Mouse (Mus musculus): Measurements from ENCODE around the gene Ankrd39. TPM values are rescaled to one million over a fixed set of nuclear protein-coding genes. Genes with fewer than 3 reads are reported as not detected.

Ankrd39 gene
- polyA plus RNA-seq, 1 experiment = 22.1 TPM

DNA sequence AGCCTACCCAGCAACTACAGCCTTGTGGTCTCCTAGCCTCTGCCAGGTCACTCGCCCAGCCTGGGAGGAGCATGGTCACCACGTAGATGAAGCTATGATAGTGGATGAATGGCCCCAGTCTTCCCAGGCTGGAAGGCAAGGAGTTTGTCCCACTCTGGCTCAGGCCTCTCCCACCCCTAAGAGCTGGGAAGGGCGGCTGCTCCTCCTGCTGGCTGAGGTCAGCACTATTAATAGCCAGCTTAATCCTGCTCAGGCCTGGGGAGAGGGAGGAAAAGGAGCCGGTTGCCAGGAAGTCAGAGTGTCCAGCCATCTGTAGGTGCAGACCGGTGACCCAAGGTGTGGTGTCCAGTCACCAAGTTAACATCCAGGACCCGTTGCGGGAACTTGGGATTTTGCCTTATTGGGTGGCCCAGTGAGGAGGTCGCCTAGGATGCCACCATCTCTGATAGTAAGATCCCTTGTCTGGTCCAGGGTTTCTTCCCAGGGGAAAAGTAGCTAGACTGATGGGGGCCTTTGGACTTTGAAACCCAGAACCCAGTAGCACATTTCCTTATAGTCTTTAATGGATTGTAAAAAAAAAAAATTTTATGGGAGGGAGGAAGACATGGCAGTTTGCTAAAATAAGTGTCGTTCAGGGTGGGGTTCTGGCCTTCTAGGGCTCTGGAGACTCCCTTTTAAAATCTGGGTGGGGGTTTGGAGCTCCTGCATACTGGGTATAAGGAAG lies 54.7 kb downstream of the Ankrd39 start:
- Histone ChIP-seq H3K4me3 (replicated peaks; ENCODE audit: extremely low read depth, low read depth, low read length) (no peak overlapping the region), H3K4me1 (ENCODE audit: control insufficient read depth, insufficient read depth, low read length) (peaks cover 2% of the 10 kb centered on the region)
- 35% methylated on average over 9 of the region's 9 CpGs for WGBS
- DNase-seq = peak; percentile 45
- TF ChIP-seq CTCF (IDR thresholded peaks at IDR 0.05; ENCODE audit: insufficient read depth, low read length) (peak; percentile 38; the same call in 1 of the 2 replicates), POLR2A (IDR thresholded peaks at IDR 0.05; ENCODE audit: borderline replicate concordance, extremely low read depth, low read depth, low read length) (no peak)

DNA sequence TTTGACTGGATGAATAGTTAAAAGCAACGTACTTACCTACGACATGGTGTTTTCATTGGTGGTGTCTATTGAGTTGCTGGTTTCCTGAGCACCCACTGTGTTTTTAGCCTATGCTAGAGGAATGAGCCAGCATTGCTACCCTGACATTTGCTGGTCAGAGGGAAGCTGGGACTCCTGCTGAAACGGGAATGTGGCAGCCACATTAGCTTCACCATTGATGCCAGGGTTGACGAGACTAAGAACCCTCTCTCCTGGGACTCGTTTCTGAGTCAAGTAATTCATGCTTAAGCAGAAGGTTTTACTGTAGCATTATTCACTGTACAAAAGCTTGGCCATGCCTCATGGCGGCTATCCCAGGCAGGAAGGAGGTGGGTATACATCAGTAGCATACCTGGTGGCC lies 57.6 kb downstream of the Ankrd39 start:
- no peak for TF ChIP-seq CTCF (IDR thresholded peaks at IDR 0.05; ENCODE audit: insufficient read depth, low read length)
- no peak overlapping the region for H3K4me3 ChIP-seq (replicated peaks; ENCODE audit: extremely low read depth, low read depth, low read length)
- no peak for DNase-seq

More for the DNA sequence above, 57.6 kb downstream of the Ankrd39 start:
- 84% methylated on average over 6 of the region's 6 CpGs for WGBS
- H3K4me1 ChIP-seq (ENCODE audit: control insufficient read depth, insufficient read depth, low read length) = peaks cover 2% of the 10 kb centered on the region

Other genes with a start within 250 kb of the Ankrd39 start
- 11.2 and 13.8 TPM in 2 replicates for gene Arid5a, start 239.7 kb downstream of the Ankrd39 start, polyA plus RNA-seq (2012; rRNA removed)
- 38.3 and 45.3 TPM in 2 replicates for gene Kansl3, start 178.3 kb downstream of the Ankrd39 start, polyA plus RNA-seq (2012; rRNA removed)
- gene Fer1l5, start 175.2 kb downstream of the Ankrd39 start, polyA plus RNA-seq (2012; rRNA removed) = 0.05 and 0.07 TPM in 2 replicates
- gene Lman2l, start 102.2 kb downstream of the Ankrd39 start, polyA plus RNA-seq (2012; rRNA removed) = 9.7 and 15.9 TPM in 2 replicates
- 5.6 and 5.9 TPM in 2 replicates for gene Cnnm4, start 75.8 kb downstream of the Ankrd39 start, polyA plus RNA-seq (2012; rRNA removed)
- 36.6 and 37.0 TPM in 2 replicates for gene Cnnm3, start 35.6 kb downstream of the Ankrd39 start, polyA plus RNA-seq (2012; rRNA removed)
- 13.7 and 36.2 TPM in 2 replicates for gene Ankrd23, start 10.6 kb downstream of the Ankrd39 start, polyA plus RNA-seq (2012; rRNA removed)
- not detected in 2 replicates for gene Gm42417, start 8.0 kb downstream of the Ankrd39 start, polyA plus RNA-seq (2012; rRNA removed)
- 23.0 and 23.7 TPM in 2 replicates for gene Sema4c, start 10.9 kb upstream of the Ankrd39 start, polyA plus RNA-seq (2012; rRNA removed)
- 11.2 and 13.9 TPM in 2 replicates for gene Fam178b, start 135.7 kb upstream of the Ankrd39 start, polyA plus RNA-seq (2012; rRNA removed)
- 249 and 279 TPM in 2 replicates for gene Cox5b, start 144.0 kb upstream of the Ankrd39 start, polyA plus RNA-seq (2012; rRNA removed)
- gene 4933424G06Rik, start 162.7 kb upstream of the Ankrd39 start, polyA plus RNA-seq (2012; rRNA removed) = not detected in 2 replicates
- gene Actr1b, start 167.0 kb upstream of the Ankrd39 start, polyA plus RNA-seq (2012; rRNA removed) = 107 and 111 TPM in 2 replicates
- gene Zap70, start 214.4 kb upstream of the Ankrd39 start, polyA plus RNA-seq (2012; rRNA removed) = 10.9 and 12.9 TPM in 2 replicates

Measured in lung, adult 2 months (tissue).